Mouse (Mus musculus): ENCODE data around the gene Dbn1. TPM values are rescaled to one million over a fixed set of nuclear protein-coding genes. Genes with fewer than 3 reads are reported as not detected.
A peak's percentile ranks its signal among the peaks of the same experiment; 100 is the strongest.

Gene Dbn1
- polyA plus RNA-seq, 1 experiment from 2014 or later = 372 TPM

- H3K27me3 ChIP-seq (ENCODE audit: control insufficient read depth, insufficient read depth, low read length) = no peaks in the 10 kb centered on the region
- peaks cover 28% of the 10 kb centered on the region for H3K4me1 ChIP-seq (ENCODE audit: control insufficient read depth, insufficient read depth, low read length)
- peak overlapping the region; percentile 99 for H3K4me2 ChIP-seq (ENCODE audit: low read depth)
- peak overlapping the region; percentile 56 for H3K27ac ChIP-seq (ENCODE audit: low read depth, low read length)
- peak overlapping the region; percentile 73 for H3K4me3 ChIP-seq (ENCODE audit: low read depth, low read length)
- ATAC-seq (ENCODE audit: insufficient read depth, low FRiP score, low TSS enrichment) = peak; percentile 58
- no peaks in the 10 kb centered on the region for H3K9me3 ChIP-seq (ENCODE audit: control insufficient read depth, low read length)
- DNase-seq (ENCODE audit: low spot score) = peak; percentile 76
- 1% methylated on average over 25 of the region's 25 CpGs for WGBS
- peak overlapping the region; percentile 90 for H3K9ac ChIP-seq (ENCODE audit: low read length)
- peaks cover 9% of the 10 kb centered on the region for H3K36me3 ChIP-seq (ENCODE audit: control insufficient read depth, insufficient read depth, low read length)
These were observed 24.6 kb upstream of the Dbn1 start for GRCm38 (mm10) chr13:55512379-55513031.

GRCm38 (mm10) chr13:55511492-55511861, 23.6 kb upstream of the Dbn1 start:
- H3K4me3 ChIP-seq (ENCODE audit: low read depth, low read length) = peak overlapping the region; percentile 73
- DNase-seq (ENCODE audit: low spot score) (peak; percentile 32), ATAC-seq (ENCODE audit: insufficient read depth, low FRiP score, low TSS enrichment) (no peak)
- H3K36me3 ChIP-seq (ENCODE audit: control insufficient read depth, insufficient read depth, low read length) = peaks cover 12% of the 10 kb centered on the region
- peak overlapping the region; percentile 60; the same call in 1 of the 2 replicates for H3K27ac ChIP-seq (ENCODE audit: low read depth, low read length)
- H3K9ac ChIP-seq (ENCODE audit: low read length) = peak overlapping the region; percentile 29; the same call in 1 of the 2 replicates
- 41% methylated on average over 5 of the region's 5 CpGs for WGBS
- no peaks in the 10 kb centered on the region for H3K27me3 ChIP-seq (ENCODE audit: control insufficient read depth, insufficient read depth, low read length)
- H3K4me2 ChIP-seq (ENCODE audit: low read depth) = peak overlapping the region; percentile 99
- H3K4me1 ChIP-seq (ENCODE audit: control insufficient read depth, insufficient read depth, low read length) = peaks cover 28% of the 10 kb centered on the region
- no peaks in the 10 kb centered on the region for H3K9me3 ChIP-seq (ENCODE audit: control insufficient read depth, low read length)

- Histone ChIP-seq H3K4me2 (ENCODE audit: low read depth) (peak overlapping the region; percentile 99), H3K9me3 (ENCODE audit: control insufficient read depth, low read length) (no peaks in the 10 kb centered on the region), H3K36me3 (ENCODE audit: control insufficient read depth, insufficient read depth, low read length) (peaks cover 16% of the 10 kb centered on the region), H3K4me1 (ENCODE audit: control insufficient read depth, insufficient read depth, low read length) (peaks cover 28% of the 10 kb centered on the region), H3K27me3 (ENCODE audit: control insufficient read depth, insufficient read depth, low read length) (no peaks in the 10 kb centered on the region), H3K27ac (ENCODE audit: low read depth, low read length) (peak overlapping the region; percentile 60), H3K9ac (ENCODE audit: low read length) (peak overlapping the region; percentile 29; the same call in 1 of the 2 replicates), H3K4me3 (ENCODE audit: low read depth, low read length) (peak overlapping the region; percentile 8; the same call in 1 of the 2 replicates)
- DNase-seq (ENCODE audit: low spot score) (peak; percentile 67), ATAC-seq (ENCODE audit: insufficient read depth, low FRiP score, low TSS enrichment) (peak; percentile 17; the same call in 1 of the 2 replicates)
- WGBS = 11% methylated on average over 6 of the region's 6 CpGs
These were observed 23.0 kb upstream of the Dbn1 start for GRCm38 (mm10) chr13:55510668-55511491.

- ATAC-seq (ENCODE audit: insufficient read depth, low FRiP score, low TSS enrichment) = no peak
- H3K4me3 ChIP-seq (ENCODE audit: low read depth, low read length) = 0 out of 2 replicates have a peak overlapping the region, but pooled peaks have one; percentile 8
- H3K9me3 ChIP-seq (ENCODE audit: control insufficient read depth, low read length) = no peaks in the 10 kb centered on the region
- no peak overlapping the region for H3K9ac ChIP-seq (ENCODE audit: low read length)
- H3K36me3 ChIP-seq (ENCODE audit: control insufficient read depth, insufficient read depth, low read length) = peaks cover 18% of the 10 kb centered on the region
- peaks cover 28% of the 10 kb centered on the region for H3K4me1 ChIP-seq (ENCODE audit: control insufficient read depth, insufficient read depth, low read length)
- no peak for DNase-seq (ENCODE audit: low spot score)
- H3K27me3 ChIP-seq (ENCODE audit: control insufficient read depth, insufficient read depth, low read length) = no peaks in the 10 kb centered on the region
- H3K4me2 ChIP-seq (ENCODE audit: low read depth) = peak overlapping the region; percentile 12; the same call in 1 of the 2 replicates
- 38% methylated on average over 3 of the region's 3 CpGs for WGBS
- H3K27ac ChIP-seq (ENCODE audit: low read depth, low read length) = peak overlapping the region; percentile 60
These were observed 22.4 kb upstream of the Dbn1 start for GRCm38 (mm10) chr13:55510332-55510667.

GRCm38 (mm10) chr13:55508531-55508930, 20.6 kb upstream of the Dbn1 start:
- Histone ChIP-seq H3K4me1 (ENCODE audit: control insufficient read depth, insufficient read depth, low read length) (peaks cover 28% of the 10 kb centered on the region), H3K9me3 (ENCODE audit: control insufficient read depth, low read length) (no peaks in the 10 kb centered on the region), H3K36me3 (ENCODE audit: control insufficient read depth, insufficient read depth, low read length) (peaks cover 25% of the 10 kb centered on the region), H3K4me2 (ENCODE audit: low read depth) (no peak overlapping the region), H3K4me3 (ENCODE audit: low read depth, low read length) (no peak overlapping the region), H3K9ac (ENCODE audit: low read length) (no peak overlapping the region), H3K27ac (ENCODE audit: low read depth, low read length) (no peak overlapping the region), H3K27me3 (ENCODE audit: control insufficient read depth, insufficient read depth, low read length) (no peaks in the 10 kb centered on the region)
- ATAC-seq (ENCODE audit: insufficient read depth, low FRiP score, low TSS enrichment) = no peak
- no peak for DNase-seq (ENCODE audit: low spot score)
- 94% methylated on average over 10 of the region's 10 CpGs for WGBS

GRCm38 (mm10) chr13:55507877-55508276, 20.0 kb upstream of the Dbn1 start:
- H3K9ac ChIP-seq (ENCODE audit: low read length) = no peak overlapping the region
- ATAC-seq (ENCODE audit: insufficient read depth, low FRiP score, low TSS enrichment) = no peak
- H3K4me3 ChIP-seq (ENCODE audit: low read depth, low read length) = no peak overlapping the region
- peaks cover 28% of the 10 kb centered on the region for H3K4me1 ChIP-seq (ENCODE audit: control insufficient read depth, insufficient read depth, low read length)
- H3K9me3 ChIP-seq (ENCODE audit: control insufficient read depth, low read length) = no peaks in the 10 kb centered on the region
- H3K36me3 ChIP-seq (ENCODE audit: control insufficient read depth, insufficient read depth, low read length) = peaks cover 31% of the 10 kb centered on the region
- no peak overlapping the region for H3K4me2 ChIP-seq (ENCODE audit: low read depth)
- no peaks in the 10 kb centered on the region for H3K27me3 ChIP-seq (ENCODE audit: control insufficient read depth, insufficient read depth, low read length)
- WGBS = 62% methylated on average over 11 of the region's 11 CpGs
- peak; percentile 49 for DNase-seq (ENCODE audit: low spot score)
- H3K27ac ChIP-seq (ENCODE audit: low read depth, low read length) = no peak overlapping the region

GRCm38 (mm10) chr13:55506697-55507096, 18.8 kb upstream of the Dbn1 start:
- H3K4me3 ChIP-seq (ENCODE audit: low read depth, low read length) = no peak overlapping the region
- 94% methylated on average over 10 of the region's 10 CpGs for WGBS
- no peak for ATAC-seq (ENCODE audit: insufficient read depth, low FRiP score, low TSS enrichment)
- H3K4me1 ChIP-seq (ENCODE audit: control insufficient read depth, insufficient read depth, low read length) = peaks cover 16% of the 10 kb centered on the region
- no peak for DNase-seq (ENCODE audit: low spot score)
- no peak overlapping the region for H3K9ac ChIP-seq (ENCODE audit: low read length)
- no peaks in the 10 kb centered on the region for H3K9me3 ChIP-seq (ENCODE audit: control insufficient read depth, low read length)
- peaks cover 34% of the 10 kb centered on the region for H3K36me3 ChIP-seq (ENCODE audit: control insufficient read depth, insufficient read depth, low read length)
- H3K4me2 ChIP-seq (ENCODE audit: low read depth) = no peak overlapping the region
- no peaks in the 10 kb centered on the region for H3K27me3 ChIP-seq (ENCODE audit: control insufficient read depth, insufficient read depth, low read length)
- H3K27ac ChIP-seq (ENCODE audit: low read depth, low read length) = no peak overlapping the region

- no peak for ATAC-seq (ENCODE audit: insufficient read depth, low FRiP score, low TSS enrichment)
- Histone ChIP-seq H3K9me3 (ENCODE audit: control insufficient read depth, low read length) (no peaks in the 10 kb centered on the region), H3K27me3 (ENCODE audit: control insufficient read depth, insufficient read depth, low read length) (no peaks in the 10 kb centered on the region), H3K27ac (ENCODE audit: low read depth, low read length) (no peak overlapping the region), H3K9ac (ENCODE audit: low read length) (no peak overlapping the region), H3K4me3 (ENCODE audit: low read depth, low read length) (no peak overlapping the region), H3K4me2 (ENCODE audit: low read depth) (no peak overlapping the region), H3K4me1 (ENCODE audit: control insufficient read depth, insufficient read depth, low read length) (peaks cover 8% of the 10 kb centered on the region), H3K36me3 (ENCODE audit: control insufficient read depth, insufficient read depth, low read length) (peaks cover 34% of the 10 kb centered on the region)
- no peak for DNase-seq (ENCODE audit: low spot score)
- WGBS = 95% methylated on average over 9 of the region's 9 CpGs
These were observed 17.9 kb upstream of the Dbn1 start for GRCm38 (mm10) chr13:55505810-55506209.

Measured in neural tube, embryonic 11.5 days (tissue).